8 mouse cellular contexts compared by ENCODE assay signal in the genomic region with DNA sequence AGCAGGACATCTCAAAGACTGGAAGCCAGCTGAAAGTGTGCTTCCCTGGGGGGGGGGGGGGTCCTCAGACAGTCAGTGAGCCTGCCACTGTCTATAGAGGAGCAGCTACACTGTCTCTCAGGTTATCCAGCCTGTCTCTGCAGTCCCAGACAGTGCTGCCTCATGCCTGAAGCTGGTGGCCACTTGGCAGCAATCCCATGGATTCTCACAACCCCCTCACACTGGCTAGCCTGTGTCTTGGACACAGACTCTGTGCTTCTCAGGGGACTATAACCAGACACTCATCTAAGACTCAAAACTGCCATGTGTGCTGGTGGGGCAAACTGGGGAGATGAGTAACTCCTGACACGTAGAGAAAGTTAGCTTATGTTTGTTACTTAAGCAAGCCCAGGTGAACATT.
"Had no signal": no experiment of that assay in that cellular context is flagged by ENCODE, and none has a peak within 500 bp of the region (broad histone marks: within the 10 kb centered on the region; RNA-seq: fewer than 3 reads in every experiment).

No protein-coding gene starts in this region.

- H3K27me3 ChIP-seq: kidney, embryonic 15.5 days; limb, embryonic 15.5 days; liver, embryonic 12.5 days; neural tube, embryonic 12.5 days had no signal

- H3K4me2 ChIP-seq: kidney, embryonic 15.5 days; limb, embryonic 15.5 days; liver, embryonic 12.5 days; neural tube, embryonic 12.5 days had no signal

- H3K4me3 ChIP-seq: kidney, embryonic 15.5 days; limb, embryonic 15.5 days; liver, embryonic 12.5 days; neural tube, embryonic 12.5 days had no signal

- ATAC-seq: liver, embryonic 12.5 days had no signal

- H3K9me3 ChIP-seq: kidney, embryonic 15.5 days; limb, embryonic 15.5 days; liver, embryonic 12.5 days; neural tube, embryonic 12.5 days had no signal

- H3K27ac ChIP-seq: kidney, embryonic 15.5 days; limb, embryonic 15.5 days; liver, embryonic 12.5 days; neural tube, embryonic 12.5 days; stomach, postnatal 0 days had no signal

- H3K9ac ChIP-seq: kidney, embryonic 15.5 days; limb, embryonic 15.5 days; liver, embryonic 12.5 days; neural tube, embryonic 12.5 days had no signal

- H3K36me3 ChIP-seq: kidney, embryonic 15.5 days; limb, embryonic 15.5 days; liver, embryonic 12.5 days; neural tube, embryonic 12.5 days had no signal

- DNase-seq: kidney, adult 18-20 months; kidney, postnatal 14 days; thymus, postnatal 4 days had no signal
